Mouse (Mus musculus) myocyte (in vitro differentiated cells): Measurements from ENCODE around the gene Plekhm1. TPM values are rescaled to one million over a fixed set of nuclear protein-coding genes. Genes with fewer than 3 reads are reported as not detected.

Experiments used
- H3K27me3 ChIP-seq: one replicate; pipeline ENCODE4 v1.6.1; 2011; ENCODE audit not compliant: control insufficient read depth, insufficient read depth, insufficient read length
- H3K36me3 ChIP-seq: one replicate; pipeline ENCODE4 v1.6.1; 2011; ENCODE audit not compliant: control insufficient read depth, insufficient read depth
- H3K4me2 ChIP-seq: one replicate; pipeline ENCODE4 v1.6.1; 2011; ENCODE audit warnings: low read depth, control low read depth
- H3K4me3 ChIP-seq: one replicate; pipeline ENCODE4 v1.5.1; 2011; ENCODE audit warnings: mild to moderate bottlenecking, control low read depth, moderate library complexity
- H3K79me2 ChIP-seq: one replicate; pipeline ENCODE4 v1.6.1; 2011; ENCODE audit not compliant: control insufficient read depth, insufficient read depth
- H3ac ChIP-seq: one replicate; pipeline ENCODE4 v1.6.1; 2011; ENCODE audit not compliant: control insufficient read depth, insufficient read length
- POLR2A ChIP-seq: IDR thresholded peaks from one replicate; pipeline ENCODE4 v1.6.1; 2011; ENCODE audit warnings: low read depth, mild to moderate bottlenecking, control low read depth, moderate library complexity; ENCODE audit not compliant: insufficient read length
- POLR2AphosphoS2 ChIP-seq: IDR thresholded peaks from one replicate; pipeline ENCODE4 v1.6.1; 2011; ENCODE audit warnings: low read depth, control low read depth; ENCODE audit not compliant: insufficient read length
- REST ChIP-seq: IDR thresholded peaks from one replicate; pipeline ENCODE4 v1.6.1; 2011; ENCODE audit warnings: mild to moderate bottlenecking, control low read depth, moderate library complexity; ENCODE audit not compliant: insufficient read depth, insufficient read length
- TCF3 ChIP-seq: IDR thresholded peaks from one replicate; pipeline ENCODE4 v1.6.1; 2011; ENCODE audit warnings: low read depth, control low read depth; ENCODE audit not compliant: insufficient read length
- polyA plus RNA-seq: library from polyadenylated mRNA; unstranded; fragments of >200 nt; fragmentation: generic; extraction: Trizol; gene quantifications from one replicate; pipeline ENCODE4 v1.2.1, GENCODE M21; 2012; ENCODE audit warnings: missing spikeins

Gene Plekhm1
- polyA plus RNA-seq, 1 experiment = 12.2 TPM

DNA sequence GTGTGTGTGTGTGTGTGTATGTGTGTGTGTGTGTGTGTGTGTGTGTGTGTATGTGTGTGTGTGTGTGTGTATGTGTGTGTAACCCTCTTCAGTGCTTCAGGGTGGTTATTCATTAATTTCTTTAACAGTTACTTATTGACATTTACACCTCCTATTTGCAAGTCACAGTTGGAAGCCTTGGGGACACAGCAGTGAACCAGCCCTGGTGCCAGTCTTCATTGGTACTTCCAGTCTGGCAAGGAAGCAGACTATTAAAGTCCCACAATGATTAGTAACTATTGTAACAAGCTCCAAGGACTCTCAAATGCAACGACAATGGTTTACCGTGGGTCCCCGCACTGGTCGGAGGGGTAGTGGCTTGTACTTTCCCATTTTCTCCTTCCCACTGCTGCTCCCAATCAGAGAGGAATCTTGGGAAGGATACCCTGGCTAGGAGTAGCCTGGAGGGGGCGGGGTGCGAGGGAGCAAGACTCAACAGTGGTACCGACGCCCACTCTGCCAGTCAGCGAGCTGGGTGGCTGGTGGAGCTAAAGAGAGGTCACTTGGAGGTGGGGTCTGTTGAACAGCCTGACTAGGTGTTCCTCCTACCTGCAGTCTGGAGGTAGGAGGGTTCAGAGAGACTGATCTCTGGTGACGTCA, 97.6 kb downstream of the Plekhm1 start:
- no peaks in the 10 kb centered on the region for H3K27me3 ChIP-seq
- TF ChIP-seq REST (no peak), TCF3 (no peak), POLR2AphosphoS2 (no peak), POLR2A (no peak)
- H3ac ChIP-seq = no peak overlapping the region
- H3K79me2 ChIP-seq = no peaks in the 10 kb centered on the region
- H3K36me3 ChIP-seq = no peaks in the 10 kb centered on the region
- no peak overlapping the region for H3K4me2 ChIP-seq
- no peak overlapping the region for H3K4me3 ChIP-seq

Other genes with a start within 250 kb of the Plekhm1 start
- 15.6 TPM for gene Fmnl1, start 241.6 kb downstream of the Plekhm1 start, polyA plus RNA-seq
- gene 1700023F06Rik, start 204.1 kb downstream of the Plekhm1 start, polyA plus RNA-seq = not detected
- 0.04 TPM for gene Spata32, start 194.3 kb downstream of the Plekhm1 start, polyA plus RNA-seq
- gene Map3k14, start 145.2 kb downstream of the Plekhm1 start, polyA plus RNA-seq = 12.9 TPM
- gene Arhgap27, start 49.0 kb downstream of the Plekhm1 start, polyA plus RNA-seq = 0.31 TPM
- gene Lrrc37a, start 91.9 kb upstream of the Plekhm1 start, polyA plus RNA-seq = not detected
- gene Gm884, start 208.5 kb upstream of the Plekhm1 start, polyA plus RNA-seq = not detected
- not detected for gene Lyzl6, start 226.2 kb upstream of the Plekhm1 start, polyA plus RNA-seq
- gene Rprml, start 236.9 kb upstream of the Plekhm1 start, polyA plus RNA-seq = 0.04 TPM